Mouse (Mus musculus): Measurements from ENCODE around the gene Micu2. TPM values are rescaled to one million over a fixed set of nuclear protein-coding genes. Genes with fewer than 3 reads are reported as not detected.

Micu2 gene
- polyA plus RNA-seq (2012; rRNA removed): 16.9 and 28.8 TPM in 2 replicates

GRCm38 (mm10) chr14:57998526-57999401 is at the start of gene Micu2:
Gene Micu2, minus strand, starts transcription at chr14:57999262.

GRCm38 (mm10) chr14:57890011-57890842 is 108.8 kb downstream of the Micu2 start, which contains the start of gene Zdhhc20:
Gene Zdhhc20, minus strand, starts transcription at chr14:57890276.

Other genes with a start within 250 kb of the Micu2 start
- gene Lats2, start 240.9 kb downstream of the Micu2 start, polyA plus RNA-seq (2012; rRNA removed): 70.8 and 94.7 TPM in 2 replicates
- 5.9 and 9.5 TPM in 2 replicates for gene Sap18, start 201.1 kb downstream of the Micu2 start, polyA plus RNA-seq (2012; rRNA removed)
- 0.69 and 1.5 TPM in 2 replicates for gene Ska3, start 173.1 kb downstream of the Micu2 start, polyA plus RNA-seq (2012; rRNA removed)
- 49.6 and 69.0 TPM in 2 replicates for gene Mrpl57, start 173.0 kb downstream of the Micu2 start, polyA plus RNA-seq (2012; rRNA removed)
- gene Zdhhc20, start 109.0 kb downstream of the Micu2 start, polyA plus RNA-seq (2012; rRNA removed): 4.5 and 4.8 TPM in 2 replicates
- gene Fgf9, start 71.3 kb upstream of the Micu2 start, polyA plus RNA-seq (2012; rRNA removed): 0.14 and 0.28 TPM in 2 replicates

All from ovary, adult 2 months (tissue).